8 mouse cellular contexts compared by ENCODE assay signal in the genomic region with DNA sequence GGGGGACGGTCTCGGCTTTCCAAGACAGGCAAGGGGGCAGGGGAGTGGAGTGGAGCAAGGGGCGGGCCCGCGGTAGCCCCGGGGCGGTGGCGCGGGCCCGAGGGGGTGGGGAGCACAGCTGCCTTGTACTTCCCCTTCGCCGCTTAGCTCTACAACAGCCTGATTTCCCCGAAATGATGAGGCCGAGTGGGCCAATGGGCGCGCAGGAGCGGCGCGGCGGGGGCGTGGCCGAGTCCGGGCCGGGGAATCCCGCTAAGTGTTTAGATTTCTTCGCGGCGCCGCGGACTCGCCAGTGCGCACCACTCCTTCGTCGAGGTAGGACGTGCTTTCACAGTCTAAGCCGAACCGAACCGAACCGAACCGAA. TPM values are rescaled to one million over a fixed set of nuclear protein-coding genes. Genes with fewer than 3 reads are reported as not detected.
DNase-seq lines count a peak whose midpoint lies in the region; ATAC-seq lines count a peak whose summit lies in the region.

Gene Irf1, plus strand, starts transcription at position 255 of the 365 bp plus-strand sequence.

- under 1% methylated on average over 40 of the region's 40 CpGs for WGBS in forebrain, embryonic 10.5 days
- under 1% methylated on average over 39 of the region's 40 CpGs for WGBS in heart, embryonic 14.5 days
- WGBS in liver, embryonic 12.5 days (ENCODE audit: insufficient replicate concordance): under 1% methylated on average over 39 of the region's 40 CpGs
- under 1% methylated on average over 40 of the region's 40 CpGs for WGBS in stomach, embryonic 14.5 days

- peaks cover 2% of the 10 kb centered on the region for H3K36me3 ChIP-seq in forebrain, embryonic 10.5 days (replicated peaks)
- peaks cover 21% of the 10 kb centered on the region for H3K36me3 ChIP-seq in heart, embryonic 14.5 days (ENCODE audit: control insufficient read depth, insufficient read depth, low read length)
- peaks cover 11% of the 10 kb centered on the region for H3K36me3 ChIP-seq in liver, embryonic 12.5 days
- peaks cover 17% of the 10 kb centered on the region; the same call in 1 of the 2 replicates for H3K36me3 ChIP-seq in stomach, embryonic 14.5 days (ENCODE audit: control insufficient read depth, insufficient read depth, low read length)

- H3K4me1 ChIP-seq in forebrain, embryonic 10.5 days: peaks cover 28% of the 10 kb centered on the region
- H3K4me1 ChIP-seq in heart, embryonic 14.5 days (ENCODE audit: control insufficient read depth in 2 of 2, insufficient read depth in 2 of 2, low read length in 2 of 2): peaks cover 5 to 6% of the 10 kb centered on the region in 2 experiments; a peak in 3 of 4 replicates
- peaks cover 20% of the 10 kb centered on the region for H3K4me1 ChIP-seq in liver, embryonic 12.5 days
- H3K4me1 ChIP-seq in stomach, embryonic 14.5 days (ENCODE audit: control insufficient read depth, insufficient read depth, low read length): 0 out of 2 replicates have a peak, but pooled peaks cover 4% of the 10 kb centered on the region

- DNase-seq in CD8-positive naive resting alpha-beta T cell, adult 2 months (ENCODE audit: low read depth in 2 of 2, low spot score in 2 of 2): peak; percentile 96 to 98
- peak; percentile 85 for DNase-seq in c-Kit-positive CD71-negative TER-119-negative erythroid progenitor cells, embryonic 14.5 days (ENCODE audit: low read depth)
- peak; percentile 85 for DNase-seq in forebrain, embryonic 10.5 days (ENCODE audit: extremely low spot score, low spot score)
- peak; percentile 95 for DNase-seq in kidney, postnatal 14 days
- DNase-seq in naive thymus-derived CD4-positive, alpha-beta T cell, adult 2 months (ENCODE audit: low read depth): peak; percentile 98

- H3K27me3 ChIP-seq in forebrain, embryonic 10.5 days (ENCODE audit: poor library complexity, severe bottlenecking): peaks cover 62% of the 10 kb centered on the region
- H3K27me3 ChIP-seq in heart, embryonic 14.5 days (ENCODE audit: control insufficient read depth, insufficient read depth, low read length): no peaks in the 10 kb centered on the region
- H3K27me3 ChIP-seq in liver, embryonic 12.5 days (replicated peaks): peaks cover 54% of the 10 kb centered on the region
- no peaks in the 10 kb centered on the region for H3K27me3 ChIP-seq in stomach, embryonic 14.5 days (ENCODE audit: control insufficient read depth, insufficient read depth, low read length)

- peak within 1 kb of the TSS; percentile 84 for H3K4me2 ChIP-seq in heart, embryonic 14.5 days (ENCODE audit: low read length)
- H3K4me2 ChIP-seq in liver, embryonic 12.5 days: peak within 1 kb of the TSS; percentile 79
- peak within 1 kb of the TSS; percentile 76 for H3K4me2 ChIP-seq in stomach, embryonic 14.5 days (replicated peaks; ENCODE audit: low read depth, low read length)

- peak within 1 kb of the TSS; percentile 67 for H3K4me3 ChIP-seq in forebrain, embryonic 10.5 days
- H3K4me3 ChIP-seq in heart, embryonic 14.5 days (ENCODE audit: control insufficient read depth in 1 of 2, insufficient read depth in 1 of 2, low read depth in 1 of 2, low read length in 2 of 2): peak within 1 kb of the TSS; percentile 87 to 89
- peak within 1 kb of the TSS; percentile 61 for H3K4me3 ChIP-seq in liver, embryonic 12.5 days
- peak within 1 kb of the TSS; percentile 86 for H3K4me3 ChIP-seq in stomach, embryonic 14.5 days (ENCODE audit: low read depth, low read length)

- peak; percentile 85 for ATAC-seq in heart, embryonic 14.5 days (ENCODE audit: insufficient number of reproducible peaks, insufficient read depth, low FRiP score, low read depth)
- ATAC-seq in liver, embryonic 12.5 days: peak; percentile 87
- ATAC-seq in stomach, embryonic 14.5 days (ENCODE audit: insufficient number of reproducible peaks, insufficient read depth, low FRiP score, low read depth): peak; percentile 93

- H3K27ac ChIP-seq in forebrain, embryonic 10.5 days: peak within 1 kb of the TSS; percentile 79
- peak within 1 kb of the TSS; percentile 73 to 76 for H3K27ac ChIP-seq in heart, embryonic 14.5 days (replicated peaks in 1 of 2; ENCODE audit: control insufficient read depth in 1 of 2, insufficient read depth in 1 of 2, low read depth in 2 of 2, low read length in 2 of 2)
- H3K27ac ChIP-seq in liver, embryonic 12.5 days: peak within 1 kb of the TSS; percentile 57
- peak within 1 kb of the TSS; percentile 77 for H3K27ac ChIP-seq in stomach, embryonic 14.5 days (ENCODE audit: low read length)

- peak within 1 kb of the TSS; percentile 82 for H3K9ac ChIP-seq in heart, embryonic 14.5 days (ENCODE audit: low read length)
- peak within 1 kb of the TSS; percentile 48 for H3K9ac ChIP-seq in liver, embryonic 12.5 days
- peak within 1 kb of the TSS; percentile 68 for H3K9ac ChIP-seq in stomach, embryonic 14.5 days (replicated peaks; ENCODE audit: low read depth, low read length)

- H3K9me3 ChIP-seq in forebrain, embryonic 10.5 days: no peaks in the 10 kb centered on the region
- no peaks in the 10 kb centered on the region for H3K9me3 ChIP-seq in heart, embryonic 14.5 days (ENCODE audit: control insufficient read depth, low read length)
- no peaks in the 10 kb centered on the region for H3K9me3 ChIP-seq in liver, embryonic 12.5 days (replicated peaks)
- no peaks in the 10 kb centered on the region for H3K9me3 ChIP-seq in stomach, embryonic 14.5 days (ENCODE audit: control insufficient read depth, low read depth, low read length)

RNA-seq across cellular contexts. Expression of gene Irf1, which starts in this region (rescaled TPM):
- polyA plus RNA-seq in forebrain, embryonic 10.5 days (2016; fragmentation: Nextera tagmentation; extraction: Ambion mirVana): 3.7 and 4.9 TPM in 2 replicates
- 9.3 and 10.8 TPM in 2 replicates for polyA plus RNA-seq in heart, embryonic 14.5 days (2014; fragmentation: Nextera tagmentation; extraction: Ambion mirVana)
- polyA plus RNA-seq in liver, embryonic 12.5 days (2016; fragmentation: Nextera tagmentation; extraction: Ambion mirVana): 7.3 and 7.5 TPM in 2 replicates
- 19.3 and 21.6 TPM in 2 replicates for polyA plus RNA-seq in stomach, embryonic 14.5 days (2014; fragmentation: Nextera tagmentation; extraction: Ambion mirVana)

Comparison
In these comparisons a context has a peak if more than half of its experiments do, and no peak if none do; other contexts are left out.
1. Peak in every context shown above with its lines: DNase-seq, ATAC-seq, H3K4me3 ChIP-seq and H3K27ac ChIP-seq.